Mouse (Mus musculus): ENCODE results near the gene Twf2. TPM values are rescaled to one million over a fixed set of nuclear protein-coding genes. Genes with fewer than 3 reads are reported as not detected.
A peak's percentile ranks its signal among the peaks of the same experiment; 100 is the strongest.

The Twf2 gene
- polyA plus RNA-seq (2015; fragmentation: Nextera tagmentation; extraction: Ambion mirVana), result 60.0 and 68.5 TPM in 2 replicates

- H3K27ac ChIP-seq, result peak within 1 kb of the TSS; percentile 77
- peak within 1 kb of the TSS; percentile 69 for H3K4me3 ChIP-seq
- H3K4me2 ChIP-seq, result peak within 1 kb of the TSS; percentile 58
- peak; percentile 85 for ATAC-seq (ENCODE audit: insufficient number of reproducible peaks, low FRiP score, low TSS enrichment, low read depth)
- no peaks in the 10 kb centered on the region for H3K27me3 ChIP-seq
- peak within 1 kb of the TSS; percentile 68 for H3K9ac ChIP-seq
- WGBS, result under 1% methylated on average over 60 of the region's 61 CpGs
- H3K4me1 ChIP-seq, result peaks cover 49% of the 10 kb centered on the region
- H3K9me3 ChIP-seq, result no peaks in the 10 kb centered on the region
- H3K36me3 ChIP-seq, result peaks cover 5% of the 10 kb centered on the region; the same call in 1 of the 2 replicates
These were observed at the start of gene Twf2 for GRCm38 (mm10) chr9:106202819-106203636. TSS of gene Twf2 (plus strand) at chr9:106203108.

- H3K9ac ChIP-seq, result no peak overlapping the region
- no peak for ATAC-seq (ENCODE audit: insufficient number of reproducible peaks, low FRiP score, low TSS enrichment, low read depth)
- H3K36me3 ChIP-seq, result peaks cover 4% of the 10 kb centered on the region
- H3K9me3 ChIP-seq, result no peaks in the 10 kb centered on the region
- H3K27me3 ChIP-seq, result peaks cover 33% of the 10 kb centered on the region
- H3K4me2 ChIP-seq, result no peak overlapping the region
- H3K27ac ChIP-seq, result no peak overlapping the region
- no peak overlapping the region for H3K4me3 ChIP-seq
- H3K4me1 ChIP-seq, result peaks cover 1% of the 10 kb centered on the region
- 84% methylated on average over 9 of the region's 9 CpGs for WGBS
These were observed 48.8 kb upstream of the Twf2 start for GRCm38 (mm10) chr9:106154106-106154505.

GRCm38 (mm10) chr9:106156419-106156818, 46.5 kb upstream of the Twf2 start:
- H3K4me3 ChIP-seq, result no peak overlapping the region
- peaks cover 6% of the 10 kb centered on the region for H3K4me1 ChIP-seq
- no peak overlapping the region for H3K4me2 ChIP-seq
- peaks cover 9% of the 10 kb centered on the region; the same call in 1 of the 2 replicates for H3K27me3 ChIP-seq
- peaks cover 4% of the 10 kb centered on the region for H3K36me3 ChIP-seq
- H3K27ac ChIP-seq, result no peak overlapping the region
- ATAC-seq (ENCODE audit: insufficient number of reproducible peaks, low FRiP score, low TSS enrichment, low read depth), result no peak
- no peak overlapping the region for H3K9ac ChIP-seq
- 65% methylated on average over 5 of the region's 5 CpGs for WGBS
- no peaks in the 10 kb centered on the region for H3K9me3 ChIP-seq

DNA sequence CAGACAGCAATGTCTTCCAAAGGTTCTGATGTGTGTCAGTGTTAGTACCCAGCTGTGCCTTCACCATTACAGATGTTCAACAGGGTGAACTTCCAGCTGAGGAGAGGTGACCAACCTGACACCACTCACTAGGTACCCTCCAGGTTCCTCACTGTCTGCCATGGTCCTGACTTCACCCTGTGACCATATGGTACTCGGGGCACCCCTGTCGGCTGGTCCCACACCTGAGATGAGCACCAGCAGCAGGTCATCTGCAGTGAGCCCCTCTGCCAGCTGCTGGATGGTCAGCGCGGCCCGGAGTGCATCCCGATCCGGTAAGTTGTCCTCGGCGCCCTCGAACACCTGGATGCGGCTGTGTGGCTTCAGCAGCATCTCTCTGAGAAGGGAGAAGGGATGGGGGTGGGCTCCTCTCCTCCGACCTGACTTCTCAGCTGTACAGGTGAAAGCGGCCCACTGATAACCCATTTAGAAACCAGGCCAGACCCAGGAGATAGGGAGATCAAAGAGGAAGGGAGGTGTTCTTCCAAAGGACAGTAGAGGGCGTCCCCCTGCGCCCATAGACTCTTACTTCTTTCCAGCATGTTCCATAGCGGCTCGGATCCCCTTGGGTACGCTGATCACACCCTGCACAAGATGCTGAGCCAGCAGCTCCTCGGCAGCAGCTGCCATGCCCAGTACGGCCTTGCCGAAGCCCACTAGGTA, 45.8 kb upstream of the Twf2 start:
- Histone ChIP-seq H3K4me2 (no peak overlapping the region), H3K9me3 (no peaks in the 10 kb centered on the region), H3K36me3 (peaks cover 4% of the 10 kb centered on the region), H3K4me3 (no peak overlapping the region), H3K4me1 (peaks cover 6% of the 10 kb centered on the region), H3K9ac (no peak overlapping the region), H3K27ac (no peak overlapping the region), H3K27me3 (peaks cover 7% of the 10 kb centered on the region; the same call in 1 of the 2 replicates)
- ATAC-seq (ENCODE audit: insufficient number of reproducible peaks, low FRiP score, low TSS enrichment, low read depth), result no peak
- WGBS, result 83% methylated on average over 21 of the region's 21 CpGs

GRCm38 (mm10) chr9:106157623-106157925, 45.3 kb upstream of the Twf2 start:
- H3K4me2 ChIP-seq, result no peak overlapping the region
- no peaks in the 10 kb centered on the region for H3K9me3 ChIP-seq
- no peak overlapping the region for H3K4me3 ChIP-seq
- H3K27ac ChIP-seq, result no peak overlapping the region
- 89% methylated on average over 10 of the region's 10 CpGs for WGBS
- H3K9ac ChIP-seq, result no peak overlapping the region
- ATAC-seq (ENCODE audit: insufficient number of reproducible peaks, low FRiP score, low TSS enrichment, low read depth), result no peak
- H3K36me3 ChIP-seq, result peaks cover 4% of the 10 kb centered on the region
- H3K4me1 ChIP-seq, result peaks cover 6% of the 10 kb centered on the region
- peaks cover 2% of the 10 kb centered on the region; the same call in 1 of the 2 replicates for H3K27me3 ChIP-seq

GRCm38 (mm10) chr9:106158037-106158491, 44.8 kb upstream of the Twf2 start, which contains the start of gene Glyctk:
TSS of gene Glyctk (minus strand) at chr9:106158138.
- no peak for ATAC-seq (ENCODE audit: insufficient number of reproducible peaks, low FRiP score, low TSS enrichment, low read depth)
- H3K36me3 ChIP-seq, result peaks cover 4% of the 10 kb centered on the region
- no peaks in the 10 kb centered on the region for H3K9me3 ChIP-seq
- H3K27ac ChIP-seq, result no peak within 1 kb of the TSS
- 79% methylated on average over 6 of the region's 6 CpGs for WGBS
- no peak within 1 kb of the TSS for H3K9ac ChIP-seq
- peaks cover 6% of the 10 kb centered on the region for H3K4me1 ChIP-seq
- no peak within 1 kb of the TSS for H3K4me3 ChIP-seq
- H3K4me2 ChIP-seq, result no peak within 1 kb of the TSS
- 0 out of 2 replicates have a peak, but pooled peaks cover 2% of the 10 kb centered on the region for H3K27me3 ChIP-seq

- Histone ChIP-seq H3K4me3 (peak overlapping the region; percentile 62), H3K4me2 (peak overlapping the region; percentile 56; the same call in 1 of the 2 replicates), H3K9me3 (no peaks in the 10 kb centered on the region), H3K27me3 (0 out of 2 replicates have a peak, but pooled peaks cover 3% of the 10 kb centered on the region), H3K4me1 (peaks cover 6% of the 10 kb centered on the region), H3K36me3 (peaks cover 4% of the 10 kb centered on the region), H3K9ac (no peak overlapping the region), H3K27ac (no peak overlapping the region)
- no peak for ATAC-seq (ENCODE audit: insufficient number of reproducible peaks, low FRiP score, low TSS enrichment, low read depth)
- 83% methylated on average over 9 of the region's 9 CpGs for WGBS
These were observed 43.7 kb upstream of the Twf2 start for GRCm38 (mm10) chr9:106159237-106159636.

DNA sequence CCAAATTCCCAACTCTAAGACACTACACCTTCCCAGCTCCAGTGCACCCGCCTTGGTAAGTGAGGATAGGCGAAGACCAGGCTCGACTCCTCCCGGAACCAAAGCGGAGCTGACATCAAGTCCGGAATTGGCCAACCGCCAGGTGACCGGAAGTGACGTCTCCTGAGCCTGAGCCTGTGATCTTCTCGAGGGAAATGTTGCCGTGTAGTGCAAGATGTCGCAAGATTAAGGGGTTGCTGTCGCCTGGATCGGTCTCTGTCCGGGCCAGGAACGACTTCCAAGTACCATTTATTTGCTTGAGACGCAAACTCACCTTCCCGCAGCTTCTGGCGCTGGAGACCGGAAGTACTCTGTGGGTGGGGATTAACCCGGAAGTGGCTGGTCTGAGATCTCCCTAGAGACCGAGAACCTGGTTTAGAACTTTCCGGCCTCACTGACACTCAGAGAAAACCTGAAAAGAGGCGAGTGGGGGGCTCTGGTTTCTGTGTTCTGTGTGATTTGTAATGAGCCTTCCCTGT, 43.1 kb upstream of the Twf2 start:
- Histone ChIP-seq H3K36me3 (peaks cover 4% of the 10 kb centered on the region), H3K9ac (peak overlapping the region; percentile 65), H3K27me3 (0 out of 2 replicates have a peak, but pooled peaks cover 3% of the 10 kb centered on the region), H3K4me3 (peak overlapping the region; percentile 62), H3K4me1 (peaks cover 6% of the 10 kb centered on the region), H3K27ac (peak overlapping the region; percentile 94), H3K9me3 (no peaks in the 10 kb centered on the region), H3K4me2 (peak overlapping the region; percentile 56)
- 2% methylated on average over 24 of the region's 24 CpGs for WGBS
- peak; percentile 61 for ATAC-seq (ENCODE audit: insufficient number of reproducible peaks, low FRiP score, low TSS enrichment, low read depth)

- 29% methylated on average over 5 of the region's 5 CpGs for WGBS
- Histone ChIP-seq H3K9me3 (no peaks in the 10 kb centered on the region), H3K36me3 (peaks cover 4% of the 10 kb centered on the region), H3K27me3 (0 out of 2 replicates have a peak, but pooled peaks cover 3% of the 10 kb centered on the region), H3K4me2 (peak overlapping the region; percentile 56), H3K4me1 (peaks cover 6% of the 10 kb centered on the region), H3K27ac (peak overlapping the region; percentile 94), H3K4me3 (peak overlapping the region; percentile 62), H3K9ac (peak overlapping the region; percentile 65; the same call in 1 of the 2 replicates)
- no peak for ATAC-seq (ENCODE audit: insufficient number of reproducible peaks, low FRiP score, low TSS enrichment, low read depth)
These were observed 42.5 kb upstream of the Twf2 start for GRCm38 (mm10) chr9:106160426-106160825.

DNA sequence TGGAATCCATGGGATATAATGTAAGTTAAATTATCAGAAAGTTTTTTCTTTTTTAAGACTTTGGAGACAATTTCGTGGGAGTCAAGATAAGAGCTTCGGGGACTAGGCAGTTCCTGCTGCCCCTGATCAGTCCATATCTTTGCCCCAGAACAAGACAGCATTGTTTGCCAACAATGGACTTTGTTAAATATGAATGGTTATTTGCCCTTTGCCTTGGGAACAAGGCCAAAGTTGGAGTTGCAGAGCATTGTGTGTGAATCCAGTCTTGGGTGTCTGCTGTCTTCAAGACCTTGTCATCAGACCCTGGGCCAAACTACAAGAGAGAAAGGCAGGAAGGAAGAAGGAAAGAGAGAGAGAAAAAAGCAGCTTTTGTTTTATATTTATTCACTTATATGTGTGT, 36.2 kb upstream of the Twf2 start:
- Histone ChIP-seq H3K9me3 (no peaks in the 10 kb centered on the region), H3K4me1 (peaks cover 8% of the 10 kb centered on the region; the same call in 1 of the 2 replicates), H3K4me2 (no peak overlapping the region), H3K27me3 (0 out of 2 replicates have a peak, but pooled peaks cover 3% of the 10 kb centered on the region), H3K36me3 (no peaks in the 10 kb centered on the region), H3K4me3 (no peak overlapping the region), H3K27ac (no peak overlapping the region), H3K9ac (no peak overlapping the region)
- no peak for ATAC-seq (ENCODE audit: insufficient number of reproducible peaks, low FRiP score, low TSS enrichment, low read depth)
- 85% methylated on average over 2 of the region's 2 CpGs for WGBS

DNA sequence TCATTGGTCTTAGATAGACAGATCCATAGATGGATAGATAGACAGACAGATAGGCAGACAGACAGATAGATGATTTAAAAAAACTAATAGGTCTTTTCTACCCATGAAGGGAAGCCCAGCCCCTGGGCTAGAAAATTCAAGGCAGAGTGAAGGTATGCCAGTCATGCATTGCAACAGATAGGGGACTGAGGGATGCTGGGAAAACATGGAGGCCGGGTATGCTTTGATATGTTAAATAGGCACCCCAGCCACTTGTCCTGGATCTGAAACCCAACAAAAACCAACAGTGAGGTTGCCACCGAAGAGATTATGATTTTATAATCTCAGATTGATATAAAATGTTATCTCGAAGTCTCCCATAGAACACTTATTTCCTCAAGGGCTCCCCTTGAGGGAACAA, 35.7 kb upstream of the Twf2 start:
- Histone ChIP-seq H3K9ac (no peak overlapping the region), H3K9me3 (no peaks in the 10 kb centered on the region), H3K36me3 (no peaks in the 10 kb centered on the region), H3K4me2 (no peak overlapping the region), H3K27ac (no peak overlapping the region), H3K4me1 (peaks cover 8% of the 10 kb centered on the region; the same call in 1 of the 2 replicates), H3K4me3 (no peak overlapping the region), H3K27me3 (0 out of 2 replicates have a peak, but pooled peaks cover 3% of the 10 kb centered on the region)
- no peak for ATAC-seq (ENCODE audit: insufficient number of reproducible peaks, low FRiP score, low TSS enrichment, low read depth)
- WGBS, result 71% methylated on average over 3 of the region's 3 CpGs
